Mouse (Mus musculus): ENCODE measurements around the gene Bicc1. TPM values are rescaled to one million over a fixed set of nuclear protein-coding genes. Genes with fewer than 3 reads are reported as not detected.

Bicc1 gene
- polyA plus RNA-seq, 1 experiment from 2014 or later = 19.2 TPM

DNA sequence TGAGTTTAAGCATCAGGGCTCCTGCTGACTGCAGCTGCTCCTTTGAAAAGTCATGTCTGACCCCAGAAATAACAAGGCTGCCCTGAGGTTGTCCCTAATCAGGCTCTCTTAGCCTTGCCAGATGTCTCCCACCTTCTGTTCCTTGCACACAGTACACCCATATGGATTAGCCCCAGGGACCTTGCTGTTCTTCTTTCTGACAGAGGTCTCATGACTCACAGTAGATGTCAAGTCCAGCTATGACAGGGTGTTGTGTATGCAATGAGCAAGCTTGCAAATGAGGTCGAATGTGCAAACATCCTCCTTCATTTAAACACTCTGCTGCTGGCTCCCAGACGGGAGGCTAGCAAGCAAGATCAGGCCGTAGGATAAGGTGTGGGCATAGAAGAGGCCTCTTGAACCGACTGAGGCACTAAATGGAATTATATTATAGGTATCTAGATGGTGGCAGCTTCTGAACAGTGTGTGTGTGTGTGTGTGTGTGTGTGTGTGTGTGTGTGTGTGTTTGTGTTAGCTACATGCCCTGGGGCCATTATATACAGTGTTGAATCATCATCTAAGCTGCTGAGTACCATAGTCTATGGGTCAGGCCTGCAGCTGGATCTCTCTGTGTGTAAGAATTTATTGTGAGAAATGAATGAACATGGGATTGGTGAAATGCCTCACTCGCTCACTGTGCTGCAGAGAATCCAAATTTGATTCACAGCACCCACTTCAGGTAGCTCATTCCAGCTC, 256.6 kb downstream of the Bicc1 start:
- Histone ChIP-seq H3K9ac (no peak overlapping the region), H3K36me3 (no peaks in the 10 kb centered on the region), H3K9me3 (no peaks in the 10 kb centered on the region), H3K27ac (replicated peaks) (no peak overlapping the region), H3K4me3 (no peak overlapping the region), H3K4me1 (peaks cover 5% of the 10 kb centered on the region; the same call in 1 of the 2 replicates), H3K27me3 (replicated peaks) (no peaks in the 10 kb centered on the region), H3K4me2 (no peak overlapping the region)
- 55% methylated on average over 5 of the region's 5 CpGs for WGBS
- no peak for ATAC-seq (ENCODE audit: extremely low read depth, insufficient number of reproducible peaks, low FRiP score, low TSS enrichment)

DNA sequence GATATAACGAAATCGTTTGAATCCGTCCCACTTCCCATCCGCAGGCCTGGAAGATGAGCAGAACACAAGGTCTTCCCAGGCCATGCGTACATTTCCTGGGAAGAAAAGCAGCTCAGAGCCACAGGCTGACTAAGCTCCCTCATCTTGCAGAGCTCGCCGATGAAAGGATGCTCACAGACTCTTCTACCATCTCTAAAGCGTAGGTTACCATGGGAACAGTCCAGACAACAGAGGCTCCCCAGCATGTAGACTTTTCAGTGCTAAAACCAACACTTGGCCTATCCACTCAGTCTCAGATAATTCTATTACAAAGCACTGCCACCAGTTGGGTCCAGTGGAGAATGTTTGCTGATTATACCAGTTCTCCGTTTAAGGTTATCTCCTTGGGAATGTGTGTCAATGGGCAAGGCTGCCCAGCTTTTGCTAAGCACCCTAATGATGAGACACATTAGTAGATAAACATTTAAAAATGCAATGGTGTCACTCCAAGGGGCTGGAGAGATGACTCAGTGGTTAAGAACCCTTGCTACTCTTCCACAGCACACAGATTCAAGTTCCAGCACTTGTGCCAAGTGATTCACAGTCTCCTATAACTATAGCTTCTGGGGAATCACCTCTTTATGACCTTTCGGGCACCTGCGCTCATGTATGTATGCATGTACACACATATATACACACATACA, 258.2 kb downstream of the Bicc1 start:
- WGBS = 71% methylated on average over 11 of the region's 11 CpGs
- Histone ChIP-seq H3K27ac (replicated peaks) (no peak overlapping the region), H3K9ac (no peak overlapping the region)

DNA sequence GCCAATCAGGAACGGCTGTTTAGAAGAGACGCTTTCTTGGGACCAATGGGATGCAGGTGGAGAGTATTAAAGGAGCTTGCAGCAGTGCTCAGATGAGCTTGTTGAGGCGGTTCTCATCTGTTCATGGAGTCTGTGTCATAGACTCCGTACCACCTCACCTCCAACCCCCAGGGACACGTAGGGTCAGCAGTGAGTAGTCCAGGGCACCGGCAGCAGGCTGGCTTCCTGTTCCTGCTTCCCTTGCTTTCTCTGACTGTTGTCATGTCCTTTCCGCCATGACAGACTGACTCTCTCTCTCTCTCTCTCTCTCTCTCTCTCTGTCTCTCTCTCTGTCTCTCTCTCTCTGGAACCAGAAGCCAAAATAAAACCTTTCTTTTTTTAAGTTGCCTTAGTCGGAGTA, 263.6 kb downstream of the Bicc1 start:
- no peak for ATAC-seq (ENCODE audit: extremely low read depth, insufficient number of reproducible peaks, low FRiP score, low TSS enrichment)
- Histone ChIP-seq H3K9me3 (no peaks in the 10 kb centered on the region), H3K27me3 (replicated peaks) (no peaks in the 10 kb centered on the region), H3K27ac (replicated peaks) (no peak overlapping the region), H3K4me3 (no peak overlapping the region), H3K36me3 (no peaks in the 10 kb centered on the region), H3K4me1 (no peaks in the 10 kb centered on the region), H3K4me2 (no peak overlapping the region), H3K9ac (no peak overlapping the region)
- 78% methylated on average over 8 of the region's 8 CpGs for WGBS

More for the DNA sequence above, 258.2 kb downstream of the Bicc1 start:
- ATAC-seq (ENCODE audit: extremely low read depth, insufficient number of reproducible peaks, low FRiP score, low TSS enrichment) = no peak
- H3K36me3 ChIP-seq = no peaks in the 10 kb centered on the region
- H3K4me1 ChIP-seq = peaks cover 5% of the 10 kb centered on the region; the same call in 1 of the 2 replicates
- H3K4me3 ChIP-seq = no peak overlapping the region
- H3K9me3 ChIP-seq = no peaks in the 10 kb centered on the region
- H3K27me3 ChIP-seq (replicated peaks) = no peaks in the 10 kb centered on the region
- no peak overlapping the region for H3K4me2 ChIP-seq

DNA sequence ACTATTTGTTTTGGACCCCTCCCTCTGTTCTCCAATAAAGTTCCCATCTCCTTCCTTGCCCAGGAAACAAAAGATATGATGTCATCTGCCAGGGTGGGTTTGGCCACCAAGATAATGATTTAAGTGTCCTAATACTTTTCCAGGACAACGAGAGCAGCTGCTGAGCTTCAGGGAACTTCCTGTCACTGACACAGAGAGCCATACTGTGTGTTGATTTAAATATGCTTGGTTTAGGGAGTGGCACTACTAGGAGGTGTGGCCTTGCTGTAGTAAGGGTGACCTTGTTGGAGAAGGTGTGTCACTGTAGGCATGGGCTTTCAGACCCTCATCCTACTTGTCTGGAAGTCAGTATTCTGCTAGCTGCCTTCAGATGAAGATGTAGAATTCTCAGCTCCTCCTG, 281.5 kb downstream of the Bicc1 start:
- Histone ChIP-seq H3K4me2 (no peak overlapping the region), H3K27ac (replicated peaks) (peak overlapping the region; percentile 28; the same call in 1 of the 2 replicates), H3K36me3 (no peaks in the 10 kb centered on the region), H3K27me3 (replicated peaks) (no peaks in the 10 kb centered on the region), H3K9ac (no peak overlapping the region), H3K4me3 (no peak overlapping the region), H3K4me1 (no peaks in the 10 kb centered on the region), H3K9me3 (no peaks in the 10 kb centered on the region)
- WGBS = 47% methylated on average over 1 of the region's 1 CpGs
- no peak for ATAC-seq (ENCODE audit: extremely low read depth, insufficient number of reproducible peaks, low FRiP score, low TSS enrichment)

DNA sequence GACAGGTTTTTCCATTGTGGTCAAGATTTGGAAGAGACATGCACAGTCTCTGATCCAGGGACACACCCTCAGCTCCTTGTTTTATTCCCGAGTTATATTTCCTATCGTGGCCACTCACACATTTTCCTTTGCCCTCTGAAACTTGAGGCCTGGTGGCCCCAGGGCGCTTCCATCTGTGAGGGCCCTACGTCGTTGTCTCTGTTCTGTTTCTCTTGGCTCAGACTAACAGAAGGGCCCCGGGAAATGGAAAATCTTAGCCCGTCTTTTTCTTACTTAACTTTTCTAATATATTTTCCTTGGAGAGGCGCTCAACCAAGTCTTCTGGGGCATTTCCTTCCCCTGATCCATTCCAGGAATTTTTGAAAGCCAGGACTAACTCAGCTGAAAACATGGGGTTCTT, 281.9 kb downstream of the Bicc1 start:
- 64% methylated on average over 8 of the region's 8 CpGs for WGBS
- H3K27ac ChIP-seq (replicated peaks) = peak overlapping the region; percentile 28; the same call in 1 of the 2 replicates
- no peak overlapping the region for H3K4me3 ChIP-seq
- H3K4me1 ChIP-seq = no peaks in the 10 kb centered on the region
- no peak overlapping the region for H3K4me2 ChIP-seq
- no peak overlapping the region for H3K9ac ChIP-seq
- H3K36me3 ChIP-seq = no peaks in the 10 kb centered on the region
- no peaks in the 10 kb centered on the region for H3K27me3 ChIP-seq (replicated peaks)
- no peak for ATAC-seq (ENCODE audit: extremely low read depth, insufficient number of reproducible peaks, low FRiP score, low TSS enrichment)
- H3K9me3 ChIP-seq = no peaks in the 10 kb centered on the region

DNA sequence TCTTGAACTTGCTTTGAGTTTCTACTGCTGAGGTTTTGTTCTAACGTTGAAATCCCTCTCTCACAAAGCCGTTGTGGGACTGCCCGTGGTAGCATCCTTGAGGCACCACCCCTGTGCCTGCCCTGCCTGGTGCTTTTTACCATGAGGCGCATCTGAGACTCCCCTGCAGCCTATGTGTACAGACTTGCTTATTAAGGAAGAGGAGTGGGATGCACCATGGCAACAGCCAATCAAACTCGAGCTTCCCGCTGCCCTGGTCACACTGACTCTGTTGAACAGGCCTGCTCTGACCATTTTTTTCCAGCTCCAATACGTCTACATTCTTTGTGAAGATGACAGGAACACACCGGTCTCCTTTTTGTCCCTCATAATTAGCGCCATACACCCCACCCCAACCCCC, 283.0 kb downstream of the Bicc1 start:
- no peak overlapping the region for H3K4me2 ChIP-seq
- H3K9ac ChIP-seq = no peak overlapping the region
- H3K4me3 ChIP-seq = no peak overlapping the region
- H3K36me3 ChIP-seq = no peaks in the 10 kb centered on the region
- no peaks in the 10 kb centered on the region for H3K9me3 ChIP-seq
- no peaks in the 10 kb centered on the region for H3K27me3 ChIP-seq (replicated peaks)
- no peaks in the 10 kb centered on the region for H3K4me1 ChIP-seq
- WGBS = 79% methylated on average over 9 of the region's 9 CpGs
- H3K27ac ChIP-seq (replicated peaks) = no peak overlapping the region
- no peak for ATAC-seq (ENCODE audit: extremely low read depth, insufficient number of reproducible peaks, low FRiP score, low TSS enrichment)

- Histone ChIP-seq H3K4me2 (no peak overlapping the region), H3K9me3 (no peaks in the 10 kb centered on the region), H3K27ac (replicated peaks) (no peak overlapping the region), H3K4me1 (no peaks in the 10 kb centered on the region), H3K27me3 (replicated peaks) (no peaks in the 10 kb centered on the region), H3K36me3 (no peaks in the 10 kb centered on the region), H3K4me3 (no peak overlapping the region), H3K9ac (no peak overlapping the region)
- ATAC-seq (ENCODE audit: extremely low read depth, insufficient number of reproducible peaks, low FRiP score, low TSS enrichment) = no peak
- WGBS = 57% methylated on average over 8 of the region's 8 CpGs
Measured at GRCm38 (mm10) chr10:70876119-70876518, 283.4 kb downstream of the Bicc1 start.

DNA sequence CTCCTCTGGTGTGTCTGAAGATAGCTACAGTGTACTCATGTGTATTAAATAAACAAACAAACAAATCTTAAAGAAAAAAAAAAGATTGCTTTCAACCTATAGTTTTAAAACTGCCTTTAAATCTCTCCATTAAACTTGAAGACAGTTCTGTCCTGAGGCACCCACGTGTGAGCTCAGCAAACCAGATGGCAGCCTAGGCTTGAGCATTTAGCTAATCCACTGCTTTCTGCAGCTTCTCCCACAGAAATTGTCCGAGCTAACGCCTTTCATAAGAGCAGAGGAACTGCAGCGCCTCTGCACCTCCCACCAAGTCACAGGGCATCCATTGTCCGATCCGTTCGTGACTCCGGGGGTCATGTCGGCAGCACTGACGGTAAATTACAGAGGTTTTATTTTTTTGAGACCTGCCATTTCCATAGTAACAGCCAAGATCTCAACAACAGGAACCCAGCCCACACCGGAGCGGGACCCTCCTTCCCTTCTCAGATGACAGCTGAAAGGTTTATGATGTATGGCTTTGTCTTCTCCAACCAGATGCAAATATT, 284.4 kb downstream of the Bicc1 start:
- ATAC-seq (ENCODE audit: extremely low read depth, insufficient number of reproducible peaks, low FRiP score, low TSS enrichment) = no peak
- H3K4me3 ChIP-seq = no peak overlapping the region
- H3K36me3 ChIP-seq = no peaks in the 10 kb centered on the region
- no peaks in the 10 kb centered on the region for H3K4me1 ChIP-seq
- no peak overlapping the region for H3K27ac ChIP-seq (replicated peaks)
- H3K9ac ChIP-seq = no peak overlapping the region
- WGBS = 68% methylated on average over 12 of the region's 12 CpGs
- H3K4me2 ChIP-seq = no peak overlapping the region
- H3K9me3 ChIP-seq = no peaks in the 10 kb centered on the region
- H3K27me3 ChIP-seq (replicated peaks) = no peaks in the 10 kb centered on the region

Other genes starting within 250 kb of the Bicc1 start
- gene Tfam, start 78.6 kb upstream of the Bicc1 start, polyA plus RNA-seq (2015; fragmentation: Nextera tagmentation; extraction: Ambion mirVana) = 42.3 and 47.6 TPM in 2 replicates
- gene Ube2d1, start 125.6 kb upstream of the Bicc1 start, polyA plus RNA-seq (2015; fragmentation: Nextera tagmentation; extraction: Ambion mirVana) = 54.0 and 56.2 TPM in 2 replicates
- gene Cisd1, start 185.3 kb upstream of the Bicc1 start, polyA plus RNA-seq (2015; fragmentation: Nextera tagmentation; extraction: Ambion mirVana) = 162 and 186 TPM in 2 replicates
- gene Ipmk, start 188.1 kb upstream of the Bicc1 start, polyA plus RNA-seq (2015; fragmentation: Nextera tagmentation; extraction: Ambion mirVana) = 5.6 and 6.2 TPM in 2 replicates

Measured in heart, embryonic 13.5 days (tissue).